Mouse (Mus musculus) CH12.LX (cell line): ENCODE data around the gene Caln1.

ENCODE experiments used
- CTCF ChIP-seq, 2 experiments: IDR thresholded peaks in 1 of 2; conservative IDR thresholded peaks in 1 of 2; 2 replicates each; pipeline ENCODE4 v1.5.1; 2011 to 2012; ENCODE audit warnings: low read depth in 2 of 2, low read length in 2 of 2, improper control_type of control experiment in 1 of 2, inconsistent platforms in 1 of 2, mild to moderate bottlenecking in 1 of 2, moderate library complexity in 1 of 2
- EP300 ChIP-seq: IDR thresholded peaks from 2 replicates; pipeline ENCODE4 v1.6.1; 2011; ENCODE audit warnings: low read length, improper control_type of control experiment
- MAZ ChIP-seq: IDR thresholded peaks from 2 replicates; pipeline ENCODE4 v1.6.1; 2012; ENCODE audit warnings: low read depth, mild to moderate bottlenecking, inconsistent platforms, low read length, improper control_type of control experiment, moderate library complexity

- TF ChIP-seq EP300 = no peak
- no peak for TF ChIP-seq CTCF (conservative IDR thresholded peaks at IDR 0.05 in 1 of 2, IDR thresholded peaks at IDR 0.05 in 1 of 2; ENCODE audit: low read depth in 2 of 2, low read length in 2 of 2)
- no peak for TF ChIP-seq MAZ
Observed at GRCm38 (mm10) chr5:130702361-130702760, 333.1 kb downstream of the Caln1 start.
